Mouse (Mus musculus): ENCODE results near the gene Igf2.
A peak's percentile ranks its signal among the peaks of the same experiment; 100 is the strongest.

The Igf2 gene

DNA sequence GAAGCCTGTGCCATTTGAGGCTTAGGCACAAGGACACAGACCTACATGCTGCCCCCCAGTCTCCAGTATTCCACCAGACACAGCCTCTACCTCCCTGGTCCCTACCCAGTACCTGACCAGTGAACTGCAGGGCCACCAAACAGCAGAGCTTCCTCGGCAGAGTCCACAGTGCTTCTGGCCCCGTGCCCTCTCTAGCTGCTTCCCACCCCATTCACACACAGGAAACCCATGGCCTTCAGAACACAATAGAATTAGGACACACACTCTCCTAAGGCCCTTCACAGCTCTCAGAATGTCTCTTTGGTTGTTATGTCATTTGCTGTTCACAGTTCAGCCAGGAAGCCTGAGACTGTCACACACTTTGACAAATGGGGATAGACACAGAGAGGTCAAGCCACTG is at the start of gene Igf2:
TSS of gene Igf2 (minus strand) at position 158 of the 400 bp plus-strand sequence.
- no peak for DNase-seq

GRCm38 (mm10) chr7:142714783-142715498 is 48.3 kb upstream of the Igf2 start:
- peak in 1 of 2 experiments; percentile 26 for DNase-seq

- no peak for DNase-seq
These were observed 40.3 kb upstream of the Igf2 start for GRCm38 (mm10) chr7:142706873-142707272.

- no peak for DNase-seq
These were observed 32.8 kb upstream of the Igf2 start for GRCm38 (mm10) chr7:142699334-142699860.

GRCm38 (mm10) chr7:142678611-142679010 is 12.0 kb upstream of the Igf2 start:
- no peak for DNase-seq

DNA sequence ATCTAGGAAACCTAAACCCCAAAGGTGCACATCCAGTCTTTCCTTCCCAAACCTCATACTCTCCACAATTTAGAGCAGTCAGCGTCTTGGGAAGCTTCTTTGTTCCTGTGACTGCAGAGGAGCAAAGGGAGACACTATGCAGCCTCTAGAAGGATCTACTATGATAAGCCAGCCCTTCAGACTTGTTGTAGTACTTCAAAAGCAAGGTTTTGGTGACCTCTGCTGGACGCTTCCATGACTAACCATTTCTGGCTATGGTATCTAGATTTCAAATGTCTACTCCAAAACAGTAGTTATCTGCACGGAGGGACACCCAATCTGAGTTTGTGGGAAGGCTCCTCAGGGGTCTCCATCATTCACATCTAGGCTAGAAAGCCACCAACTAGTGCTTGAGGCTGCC is 9.0 kb upstream of the Igf2 start:
- DNase-seq: peak in 1 of 2 experiments; percentile 33

GRCm38 (mm10) chr7:142675141-142675540 is 8.5 kb upstream of the Igf2 start:
- DNase-seq: no peak

GRCm38 (mm10) chr7:142672120-142672519 is 5.5 kb upstream of the Igf2 start:
- DNase-seq: peak in 1 of 2 experiments; percentile 37

- no peak for DNase-seq
These were observed 4.5 kb upstream of the Igf2 start for GRCm38 (mm10) chr7:142671067-142671466.

DNA sequence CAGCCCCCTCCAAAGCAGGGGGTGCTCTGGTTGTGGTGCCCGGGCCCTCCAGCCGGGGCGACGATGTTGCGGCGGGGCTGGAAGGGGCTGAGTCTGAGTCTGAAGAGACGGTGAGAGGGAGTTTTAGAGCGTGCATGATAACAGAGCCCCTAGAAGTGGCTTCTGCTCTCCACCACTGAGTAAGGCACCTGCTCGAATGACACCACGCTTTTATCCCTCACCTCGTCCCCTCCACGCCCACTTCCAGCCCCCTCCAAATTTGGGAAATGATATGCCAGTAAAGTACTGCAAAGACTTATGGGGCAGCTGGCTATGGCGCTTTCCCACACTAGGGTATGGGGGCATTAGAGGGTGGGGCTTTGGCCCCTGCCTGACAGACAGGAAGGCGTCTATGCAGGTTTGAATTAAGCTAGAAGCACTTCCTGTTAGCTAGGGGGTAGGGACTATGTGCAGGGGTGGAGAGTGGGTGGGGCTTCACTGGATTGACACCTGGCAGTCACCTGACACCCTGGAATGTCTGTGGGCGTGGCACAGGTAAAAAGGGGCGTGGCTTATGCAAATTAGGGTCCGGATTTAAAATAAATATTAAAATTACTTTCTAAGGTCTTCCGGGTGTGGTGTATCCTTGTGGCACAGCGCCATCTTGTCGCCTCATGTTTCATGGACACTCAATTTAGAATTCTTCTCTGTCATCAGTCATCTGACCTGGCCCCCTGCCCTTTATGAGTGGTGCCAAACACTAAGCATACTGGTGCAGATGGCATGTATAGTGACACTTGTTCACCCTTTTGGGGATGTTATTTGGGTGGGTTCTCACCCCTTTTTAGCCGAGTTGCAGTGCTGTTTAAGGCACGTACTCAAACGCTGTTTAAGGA is 3.4 kb upstream of the Igf2 start, which contains the start of gene Gm49394:
TSS of gene Gm49394 (minus strand) at position 192 of the 875 bp plus-strand sequence.
- DNase-seq: no peak

DNA sequence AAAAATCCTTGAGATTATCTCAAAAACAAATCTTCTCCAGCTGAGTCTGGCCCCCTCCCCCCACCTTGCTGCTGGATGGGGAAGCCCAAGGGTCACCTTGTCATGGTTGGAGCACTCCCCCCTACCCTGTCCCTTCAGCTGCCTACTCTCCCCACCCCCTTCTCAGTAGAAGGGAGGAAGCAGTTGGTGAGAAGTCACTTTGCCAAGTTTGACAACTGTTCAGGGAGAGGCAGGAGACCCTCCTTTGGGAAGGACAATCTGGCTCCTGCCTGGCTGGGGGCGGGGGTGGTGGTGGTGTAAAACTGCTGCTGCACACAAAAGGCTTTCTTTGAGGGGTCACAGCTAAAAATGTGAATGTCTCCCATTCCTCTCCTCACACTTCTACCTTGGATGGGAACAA is 1.7 kb upstream of the Igf2 start:
- no peak for DNase-seq

GRCm38 (mm10) chr7:142667521-142667920 is 905 bp upstream of the Igf2 start:
- DNase-seq: no peak

- no peak for DNase-seq
These were observed 507 bp downstream of the Igf2 start for GRCm38 (mm10) chr7:142666109-142666508.

DNA sequence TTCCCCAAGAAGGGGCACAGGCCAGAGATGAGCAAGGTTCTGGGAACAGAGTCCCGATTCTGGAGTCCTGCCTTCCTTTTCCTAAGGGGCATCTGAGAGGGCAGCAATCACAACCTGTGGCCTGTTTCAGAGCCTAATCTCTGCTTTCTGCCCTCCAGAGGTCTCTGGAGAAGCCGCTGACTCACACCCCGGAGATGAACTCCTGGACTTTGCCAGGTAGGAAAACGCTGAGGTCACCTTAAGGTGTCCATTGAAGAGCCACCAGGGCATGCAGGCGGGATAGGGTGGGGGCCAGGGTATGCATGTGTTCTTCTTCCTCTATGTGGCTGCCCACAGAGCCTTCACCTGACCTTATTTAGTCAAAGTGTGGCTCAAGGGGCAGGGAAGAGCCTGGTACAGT is 1.3 kb downstream of the Igf2 start:
- DNase-seq: no peak

GRCm38 (mm10) chr7:142664465-142665029 is 2.1 kb downstream of the Igf2 start:
- DNase-seq: no peak

DNA sequence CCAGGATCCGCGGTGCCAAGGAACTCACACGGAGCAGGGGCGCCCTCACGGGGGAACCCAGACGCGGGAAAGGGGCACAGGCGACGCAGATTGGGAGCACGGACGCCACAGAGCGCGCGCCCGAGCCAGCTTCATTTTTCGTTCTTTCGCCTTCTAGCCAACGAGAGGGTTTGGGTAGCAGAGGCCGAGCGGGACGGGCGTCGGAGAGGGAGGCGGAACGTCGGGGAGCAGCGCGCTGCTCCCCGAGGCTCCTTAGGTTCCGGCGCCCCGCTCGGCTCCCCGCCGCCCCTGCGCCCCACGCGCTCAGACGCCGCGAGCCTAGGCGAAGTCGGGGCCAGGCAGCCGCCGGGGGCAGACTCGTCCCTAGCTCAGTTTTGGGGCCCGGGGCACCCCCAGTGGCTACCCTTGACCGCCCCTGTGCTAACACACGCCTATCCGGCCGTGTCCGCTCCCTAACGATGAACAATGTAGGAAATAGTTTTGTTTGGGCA is 2.6 kb downstream of the Igf2 start:
- DNase-seq: no peak

DNA sequence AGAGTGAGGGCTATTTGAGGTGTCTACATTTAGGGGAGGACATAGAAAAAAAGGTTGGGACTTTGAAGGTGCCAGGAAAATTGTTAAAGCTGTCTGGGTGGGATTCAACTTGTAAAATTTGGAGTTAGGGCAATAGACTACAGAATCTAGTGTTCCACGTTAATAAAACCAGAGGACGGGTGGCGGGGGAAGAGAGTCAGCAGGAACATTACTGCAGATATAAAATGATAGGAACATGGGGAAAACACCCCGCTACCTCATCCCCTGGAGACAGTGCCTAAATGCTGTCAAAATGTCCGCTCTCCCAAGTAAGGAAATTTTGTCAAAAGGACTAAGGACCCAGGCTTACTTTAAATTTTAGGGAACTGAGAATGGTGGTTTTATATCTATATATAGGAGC is 3.5 kb downstream of the Igf2 start:
- DNase-seq: no peak

DNA sequence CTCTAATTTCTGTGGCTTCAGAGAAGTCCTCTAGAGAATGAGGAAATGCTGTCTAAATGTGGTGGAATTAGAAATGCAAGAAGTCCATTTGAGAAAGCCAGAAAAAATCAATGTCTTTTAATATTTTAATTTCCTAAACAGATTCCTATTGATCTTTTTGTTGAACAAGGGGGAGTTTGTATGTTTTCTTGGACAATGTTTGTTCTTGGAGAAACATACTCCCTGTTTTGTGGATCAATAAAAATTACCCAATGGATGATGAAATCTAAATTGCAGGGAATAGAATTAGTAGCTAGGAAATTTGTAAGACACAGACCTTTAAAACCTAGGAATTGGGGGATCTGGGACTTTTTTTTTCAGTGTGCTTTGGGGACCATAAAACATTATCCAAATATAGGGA is 4.8 kb downstream of the Igf2 start:
- no peak for DNase-seq

- DNase-seq: no peak
These were observed 5.6 kb downstream of the Igf2 start for GRCm38 (mm10) chr7:142661046-142661445.

DNA sequence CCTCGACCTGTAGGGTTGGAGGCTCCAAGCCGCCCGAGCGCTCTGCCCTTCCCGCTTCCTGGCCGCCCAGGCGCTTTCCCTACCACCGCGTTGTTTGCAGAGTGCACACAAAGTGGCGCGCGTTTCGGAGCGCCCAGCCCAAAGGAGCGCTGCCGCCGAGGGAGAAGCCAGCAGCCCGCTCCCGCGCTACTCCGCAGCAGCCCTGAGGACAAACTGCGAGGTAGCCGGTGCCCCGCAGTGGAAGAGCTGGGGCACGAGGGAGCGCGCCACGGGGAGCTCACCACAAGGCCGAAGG is 6.0 kb downstream of the Igf2 start:
- no peak for DNase-seq

GRCm38 (mm10) chr7:142659767-142660650 is 6.6 kb downstream of the Igf2 start:
- no peak for DNase-seq

DNA sequence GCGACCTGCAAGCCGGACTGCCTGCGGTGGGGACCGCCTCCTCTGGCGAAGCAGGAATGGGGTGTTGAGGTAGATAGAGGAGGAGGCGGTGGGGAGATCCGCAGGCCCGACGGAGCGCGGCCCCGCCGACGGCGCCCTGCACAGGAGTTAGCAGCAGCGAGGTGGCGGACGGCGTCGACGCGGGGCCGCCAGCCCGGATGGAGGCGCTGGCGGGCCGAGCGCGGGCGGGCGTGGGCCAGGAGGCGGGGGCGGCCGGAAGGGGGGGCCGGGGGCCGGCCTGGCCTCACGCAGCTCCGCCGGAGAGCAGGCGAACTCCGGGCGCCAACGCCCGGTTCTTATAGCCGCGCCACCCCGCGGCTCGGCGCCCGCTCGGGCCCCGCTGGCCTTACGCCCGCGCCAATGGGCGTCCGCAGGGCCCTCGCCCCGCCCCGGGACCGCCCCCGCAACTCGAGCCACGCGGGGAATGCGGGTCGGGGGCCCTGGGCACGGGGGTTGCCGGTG is 7.4 kb downstream of the Igf2 start:
- no peak for DNase-seq
